Mouse (Mus musculus) olfactory bulb, adult 2 months (tissue): ENCODE measurements at regions not wholly inside any gene's neighbourhood (a gene's known extent, or its start where the extent isn't known, plus 50 kb on each side); places are given as distances from the start of the nearest gene placed in this dataset.

Source experiments
- CTCF ChIP-seq: fragments of 200-500 bp; IDR thresholded peaks from 2 replicates; pipeline ENCODE4 v1.5.1; 2012; ENCODE audit warnings: low read depth, mild to moderate bottlenecking, low read length, moderate library complexity; ENCODE audit not compliant: insufficient read depth
- POLR2A ChIP-seq: fragments of 200-500 bp; IDR thresholded peaks from 2 replicates; pipeline ENCODE4 v1.6.1; 2012; ENCODE audit warnings: mild to moderate bottlenecking, low read depth, low read length, moderate library complexity; ENCODE audit not compliant: insufficient read depth

GRCm38 (mm10) chr16:24080471-24080870 is 91.8 kb upstream of the Bcl6 start:
- TF ChIP-seq CTCF: no peak
- no peak for TF ChIP-seq POLR2A
